Mouse (Mus musculus): ENCODE measurements around the gene Rpusd3. TPM values are rescaled to one million over a fixed set of nuclear protein-coding genes. Genes with fewer than 3 reads are reported as not detected.
A peak's percentile ranks its signal among the peaks of the same experiment; 100 is the strongest.

The Rpusd3 gene
- polyA plus RNA-seq (2012), result 9.0 and 14.6 TPM in 2 replicates

- Histone ChIP-seq H3K4me3 (replicated peaks) (peak within 1 kb of the TSS; percentile 74), H3K9me3 (ENCODE audit: control insufficient read depth, low read length) (no peaks in the 10 kb centered on the region), H3K27me3 (ENCODE audit: control insufficient read depth) (no peaks in the 10 kb centered on the region), H3K4me1 (ENCODE audit: control insufficient read depth) (peaks cover 32% of the 10 kb centered on the region), H3K36me3 (ENCODE audit: control insufficient read depth) (peaks cover 22% of the 10 kb centered on the region)
- TF ChIP-seq GATA1 (IDR thresholded peaks at IDR 0.05; ENCODE audit: low read length), result no peak
- TF ChIP-seq TAL1 (IDR thresholded peaks at IDR 0.05; ENCODE audit: low read length), result no peak
Observed at GRCm38 (mm10) chr6:113419199-113419587, at the start of gene Rpusd3. TSS of gene Rpusd3 (minus strand) at chr6:113419340.

DNA sequence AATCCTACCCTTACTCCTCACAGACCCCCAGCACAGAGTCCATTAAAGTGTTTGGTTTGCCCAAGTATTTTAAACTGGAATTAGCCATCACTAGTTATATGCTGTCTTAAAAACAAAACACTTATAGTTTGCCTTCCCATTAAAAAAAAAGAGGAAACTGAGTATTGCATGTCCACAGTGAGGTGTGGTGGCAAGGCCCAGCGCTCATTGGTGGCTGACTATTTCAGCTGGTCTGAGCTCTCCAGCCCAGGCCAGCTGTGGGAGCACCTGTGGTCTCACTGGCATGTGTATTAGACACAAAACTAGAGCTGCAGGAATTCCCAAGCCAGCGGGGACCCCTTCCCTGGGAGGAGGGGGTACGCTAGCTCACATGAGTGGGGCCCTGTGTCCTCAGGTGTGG, 49.4 kb upstream of the Rpusd3 start:
- peaks cover 32% of the 10 kb centered on the region for H3K27me3 ChIP-seq (ENCODE audit: control insufficient read depth)
- TF ChIP-seq TAL1 (IDR thresholded peaks at IDR 0.05; ENCODE audit: low read length) (no peak), GATA1 (IDR thresholded peaks at IDR 0.05; ENCODE audit: low read length) (no peak)
- H3K9me3 ChIP-seq (ENCODE audit: control insufficient read depth, low read length), result no peaks in the 10 kb centered on the region
- peaks cover 13% of the 10 kb centered on the region for H3K4me1 ChIP-seq (ENCODE audit: control insufficient read depth)
- no peak overlapping the region for H3K4me3 ChIP-seq (replicated peaks)
- no peaks in the 10 kb centered on the region for H3K36me3 ChIP-seq (ENCODE audit: control insufficient read depth)

DNA sequence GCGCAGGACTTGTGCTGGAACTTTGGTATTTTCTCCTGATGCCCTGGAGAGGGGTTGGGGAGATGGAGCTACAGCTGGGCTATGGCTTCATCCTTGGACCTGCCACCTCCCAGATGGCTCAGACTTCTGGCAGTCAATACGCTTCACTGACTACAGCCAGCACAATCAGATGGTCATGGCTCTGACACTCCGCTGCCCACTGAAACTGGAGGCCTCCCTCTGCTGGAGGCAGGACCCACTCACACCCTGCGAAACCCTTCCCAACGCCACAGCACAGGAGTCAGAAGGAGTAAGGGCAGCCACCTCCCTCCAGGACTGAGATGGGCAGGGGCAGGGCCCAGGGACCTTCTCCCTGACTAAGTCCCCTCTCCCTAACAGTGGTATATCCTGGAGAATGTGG, 46.5 kb upstream of the Rpusd3 start:
- TF ChIP-seq TAL1 (IDR thresholded peaks at IDR 0.05; ENCODE audit: low read length) (no peak), GATA1 (IDR thresholded peaks at IDR 0.05; ENCODE audit: low read length) (no peak)
- Histone ChIP-seq H3K4me3 (replicated peaks) (no peak overlapping the region), H3K36me3 (ENCODE audit: control insufficient read depth) (no peaks in the 10 kb centered on the region), H3K27me3 (ENCODE audit: control insufficient read depth) (peaks cover 18% of the 10 kb centered on the region), H3K4me1 (ENCODE audit: control insufficient read depth) (peaks cover 11% of the 10 kb centered on the region), H3K9me3 (ENCODE audit: control insufficient read depth, low read length) (no peaks in the 10 kb centered on the region)

- H3K9me3 ChIP-seq (ENCODE audit: control insufficient read depth, low read length), result no peaks in the 10 kb centered on the region
- no peak overlapping the region for H3K4me3 ChIP-seq (replicated peaks)
- no peak for TF ChIP-seq TAL1 (IDR thresholded peaks at IDR 0.05; ENCODE audit: low read length)
- no peak for TF ChIP-seq GATA1 (IDR thresholded peaks at IDR 0.05; ENCODE audit: low read length)
- no peaks in the 10 kb centered on the region for H3K36me3 ChIP-seq (ENCODE audit: control insufficient read depth)
- H3K4me1 ChIP-seq (ENCODE audit: control insufficient read depth), result peaks cover 2% of the 10 kb centered on the region
- 0 out of 2 replicates have a peak, but pooled peaks cover 2% of the 10 kb centered on the region for H3K27me3 ChIP-seq (ENCODE audit: control insufficient read depth)
Observed at GRCm38 (mm10) chr6:113464040-113464439, 44.9 kb upstream of the Rpusd3 start.

DNA sequence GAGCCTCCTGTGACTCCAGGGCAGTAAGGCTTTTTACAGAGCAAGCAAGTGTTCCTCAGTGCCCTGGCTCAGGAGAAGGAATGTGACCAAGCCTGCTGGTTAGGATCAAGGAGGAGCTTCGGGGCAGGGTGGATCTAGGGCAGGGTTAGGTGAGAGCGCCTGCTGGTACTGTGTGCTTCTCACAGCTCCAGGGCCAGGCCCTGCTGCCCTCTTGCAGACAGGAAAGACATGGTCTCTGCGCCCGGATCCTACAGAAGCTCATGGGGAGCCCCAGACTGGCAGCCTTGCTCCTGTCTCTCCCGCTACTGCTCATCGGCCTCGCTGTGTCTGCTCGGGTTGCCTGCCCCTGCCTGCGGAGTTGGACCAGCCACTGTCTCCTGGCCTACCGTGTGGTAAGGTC, 39.5 kb upstream of the Rpusd3 start:
- Histone ChIP-seq H3K4me3 (replicated peaks) (no peak overlapping the region), H3K27me3 (ENCODE audit: control insufficient read depth) (no peaks in the 10 kb centered on the region; the same call in 1 of the 2 replicates), H3K36me3 (ENCODE audit: control insufficient read depth) (no peaks in the 10 kb centered on the region), H3K9me3 (ENCODE audit: control insufficient read depth, low read length) (no peaks in the 10 kb centered on the region), H3K4me1 (ENCODE audit: control insufficient read depth) (no peaks in the 10 kb centered on the region)
- TF ChIP-seq GATA1 (IDR thresholded peaks at IDR 0.05; ENCODE audit: low read length), result no peak
- TF ChIP-seq TAL1 (IDR thresholded peaks at IDR 0.05; ENCODE audit: low read length), result no peak

DNA sequence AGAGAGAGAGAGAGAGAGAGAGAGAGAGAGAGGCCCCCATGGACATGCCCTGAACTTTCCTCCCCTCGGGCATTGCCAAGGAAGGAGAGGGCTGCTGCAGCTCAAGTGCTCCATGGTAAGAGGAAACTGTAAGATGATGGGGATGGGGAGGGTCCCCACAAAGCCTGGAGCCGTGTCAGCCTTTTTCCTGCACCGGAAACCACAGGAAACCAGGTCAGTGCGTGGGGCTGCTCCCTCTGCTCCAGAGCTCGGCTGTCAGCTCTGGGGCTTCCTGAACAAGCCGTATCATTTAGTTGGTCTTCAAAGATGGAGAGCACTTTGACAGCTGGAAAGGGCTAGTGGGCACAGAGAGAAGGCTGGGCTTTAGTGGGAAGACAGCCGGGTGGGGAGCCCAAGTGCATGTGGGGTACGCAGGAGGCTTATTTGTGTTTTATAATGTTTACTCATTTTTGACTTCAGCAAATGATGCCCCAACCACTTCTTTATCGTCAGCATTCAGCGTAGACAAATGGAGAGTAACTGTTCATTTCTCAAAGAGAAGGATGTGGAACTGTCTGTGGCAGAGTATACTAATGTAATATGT, 38.9 kb upstream of the Rpusd3 start, which contains the start of gene Il17re:
Il17re (plus strand) TSS at position 533 of the 583 bp plus-strand sequence.
- no peak within 1 kb of the TSS for H3K4me3 ChIP-seq (replicated peaks)
- TF ChIP-seq TAL1 (IDR thresholded peaks at IDR 0.05; ENCODE audit: low read length) (no peak), GATA1 (IDR thresholded peaks at IDR 0.05; ENCODE audit: low read length) (no peak)
- H3K4me1 ChIP-seq (ENCODE audit: control insufficient read depth), result no peaks in the 10 kb centered on the region
- H3K27me3 ChIP-seq (ENCODE audit: control insufficient read depth), result no peaks in the 10 kb centered on the region; the same call in 1 of the 2 replicates
- no peaks in the 10 kb centered on the region for H3K36me3 ChIP-seq (ENCODE audit: control insufficient read depth)
- H3K9me3 ChIP-seq (ENCODE audit: control insufficient read depth, low read length), result no peaks in the 10 kb centered on the region

DNA sequence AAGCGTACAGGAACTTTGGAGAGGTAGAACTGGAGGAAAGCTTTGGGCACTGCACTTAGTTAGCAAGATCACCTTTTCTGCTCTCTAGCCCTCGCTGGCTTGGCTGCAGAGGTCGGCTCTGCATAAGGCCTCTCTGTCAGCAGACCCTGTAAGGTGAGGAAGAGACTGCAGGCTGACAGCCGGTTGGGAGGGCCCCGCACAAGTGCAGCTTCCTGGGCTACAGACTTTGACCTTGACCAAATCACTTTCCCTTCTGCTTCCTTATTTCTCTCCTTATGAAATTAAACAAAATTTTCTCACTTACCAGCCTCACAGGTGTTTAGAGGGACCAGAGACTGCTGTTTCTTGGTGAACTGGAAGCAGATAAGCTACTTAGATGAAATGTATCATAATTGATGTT, 35.9 kb upstream of the Rpusd3 start:
- no peaks in the 10 kb centered on the region for H3K36me3 ChIP-seq (ENCODE audit: control insufficient read depth)
- no peak for TF ChIP-seq GATA1 (IDR thresholded peaks at IDR 0.05; ENCODE audit: low read length)
- TF ChIP-seq TAL1 (IDR thresholded peaks at IDR 0.05; ENCODE audit: low read length), result no peak
- no peaks in the 10 kb centered on the region; the same call in 1 of the 2 replicates for H3K27me3 ChIP-seq (ENCODE audit: control insufficient read depth)
- H3K4me3 ChIP-seq (replicated peaks), result no peak overlapping the region
- H3K4me1 ChIP-seq (ENCODE audit: control insufficient read depth), result no peaks in the 10 kb centered on the region
- no peaks in the 10 kb centered on the region for H3K9me3 ChIP-seq (ENCODE audit: control insufficient read depth, low read length)

DNA sequence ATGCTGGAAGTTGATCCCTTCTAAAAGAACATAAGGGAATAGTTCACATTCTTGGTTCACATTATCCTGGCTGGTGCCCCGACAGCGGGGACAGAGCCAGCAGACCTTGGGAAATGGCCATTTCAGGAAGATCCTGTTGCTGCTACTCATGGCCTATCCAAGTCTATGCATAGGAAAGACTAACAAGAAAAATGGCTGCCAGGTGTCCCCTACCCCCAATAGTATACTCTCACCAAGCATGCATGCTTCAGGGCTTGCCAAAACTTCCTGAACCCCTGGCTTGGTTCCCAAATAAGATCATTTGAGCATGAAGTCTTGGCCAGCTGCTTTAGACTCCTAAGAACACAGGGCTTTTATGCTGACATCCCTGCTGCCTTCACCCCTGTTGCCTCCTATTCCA, 32.7 kb upstream of the Rpusd3 start:
- TF ChIP-seq GATA1 (IDR thresholded peaks at IDR 0.05; ENCODE audit: low read length), result no peak
- TF ChIP-seq TAL1 (IDR thresholded peaks at IDR 0.05; ENCODE audit: low read length), result no peak

DNA sequence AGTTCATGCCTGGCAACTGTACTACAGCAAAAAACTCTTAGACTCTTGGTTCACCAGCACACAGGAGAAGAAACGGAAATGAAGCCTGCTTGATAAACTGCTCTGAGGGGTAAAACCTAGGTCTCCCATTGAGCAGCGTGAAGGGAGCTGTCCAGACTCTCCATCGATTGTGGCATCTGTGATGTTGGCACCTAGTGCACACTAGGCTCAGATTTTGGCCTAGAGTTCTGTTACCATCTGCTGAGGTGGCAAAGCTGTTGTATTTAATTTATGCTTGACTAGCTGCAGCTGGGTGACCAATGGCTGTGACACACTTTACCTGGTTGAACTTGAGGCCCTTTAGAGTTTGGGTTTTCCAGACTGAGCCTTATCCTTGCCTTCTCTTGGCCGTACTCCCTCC, 28.5 kb upstream of the Rpusd3 start:
- peaks cover 30% of the 10 kb centered on the region for H3K36me3 ChIP-seq (ENCODE audit: control insufficient read depth)

More for the DNA sequence above, 32.7 kb upstream of the Rpusd3 start:
- Histone ChIP-seq H3K36me3 (ENCODE audit: control insufficient read depth) (peaks cover 20% of the 10 kb centered on the region), H3K27me3 (ENCODE audit: control insufficient read depth) (no peaks in the 10 kb centered on the region), H3K9me3 (ENCODE audit: control insufficient read depth, low read length) (no peaks in the 10 kb centered on the region), H3K4me3 (replicated peaks) (no peak overlapping the region), H3K4me1 (ENCODE audit: control insufficient read depth) (no peaks in the 10 kb centered on the region)

More for the DNA sequence above, 28.5 kb upstream of the Rpusd3 start:
- peaks cover 11% of the 10 kb centered on the region for H3K4me1 ChIP-seq (ENCODE audit: control insufficient read depth)
- no peaks in the 10 kb centered on the region for H3K9me3 ChIP-seq (ENCODE audit: control insufficient read depth, low read length)
- H3K27me3 ChIP-seq (ENCODE audit: control insufficient read depth), result no peaks in the 10 kb centered on the region
- TF ChIP-seq TAL1 (IDR thresholded peaks at IDR 0.05; ENCODE audit: low read length) (no peak), GATA1 (IDR thresholded peaks at IDR 0.05; ENCODE audit: low read length) (no peak)
- H3K4me3 ChIP-seq (replicated peaks), result no peak overlapping the region
